Mouse (Mus musculus) heart, embryonic 11.5 days (tissue): ENCODE results near the gene Lhpp. TPM values are rescaled to one million over a fixed set of nuclear protein-coding genes. Genes with fewer than 3 reads are reported as not detected.
A peak's percentile ranks its signal among the peaks of the same experiment; 100 is the strongest.

Experiments
- ATAC-seq: fragments of 200-750 bp; cut with Nextera tagmentation; replicated peaks from 2 replicates; pipeline ENCODE4 v1.8.0; 2017; ENCODE audit warnings: moderate library complexity; ENCODE audit not compliant: insufficient number of reproducible peaks, low FRiP score, low TSS enrichment
- H3K27ac ChIP-seq: fragments of 300-500 bp; sonication (generic); 2 replicates; pipeline ENCODE4 v1.5.1; 2014; ENCODE audit warnings: mild to moderate bottlenecking, low read depth, low read length
- H3K27me3 ChIP-seq: fragments of 300-500 bp; sonication (generic); 2 replicates; pipeline ENCODE4 v1.6.1; 2014; ENCODE audit warnings: mild to moderate bottlenecking, low read length, mixed read lengths; ENCODE audit not compliant: control insufficient read depth, insufficient read depth
- H3K36me3 ChIP-seq: fragments of 300-500 bp; sonication (generic); 2 replicates; pipeline ENCODE4 v1.6.1; 2014; ENCODE audit warnings: mild to moderate bottlenecking, low read length, moderate library complexity, mixed read lengths; ENCODE audit not compliant: control insufficient read depth, insufficient read depth
- H3K4me1 ChIP-seq: fragments of 300-500 bp; sonication (generic); 2 replicates; pipeline ENCODE4 v1.6.1; 2014; ENCODE audit warnings: low read length; ENCODE audit not compliant: control insufficient read depth, insufficient read depth
- H3K4me2 ChIP-seq: fragments of 300-500 bp; sonication (generic); 2 replicates; pipeline ENCODE4 v1.6.1; 2014; ENCODE audit warnings: mild to moderate bottlenecking, moderate library complexity
- H3K4me3 ChIP-seq: fragments of 300-500 bp; sonication (generic); 2 replicates; pipeline ENCODE4 v1.5.1; 2014; ENCODE audit warnings: low read depth, low read length
- H3K9ac ChIP-seq: fragments of 300-500 bp; sonication (generic); 2 replicates; pipeline ENCODE4 v1.6.1; 2014; ENCODE audit warnings: mild to moderate bottlenecking, low read depth, low read length, moderate library complexity
- H3K9me3 ChIP-seq: fragments of 300-500 bp; sonication (generic); replicated peaks from 2 replicates; pipeline ENCODE4 v1.6.1; 2016; ENCODE audit warnings: low read length; ENCODE audit not compliant: control insufficient read depth
- WGBS: fragments of 180-500 bp; shearing (Covaris S2); extraction: QIAGEN DNeasy Blood & Tissue Kit; methylation state at CpG from one replicate; pipeline ENCODE4 v1.1.7; 2014; ENCODE audit not compliant: insufficient replicate concordance; 5-methylcytosine and 5-hydroxymethylcytosine counted together
- polyA plus RNA-seq: library from polyadenylated mRNA; unstranded; fragments of >200 nt; fragmentation: Nextera tagmentation; extraction: Ambion mirVana; gene quantifications from 2 replicates; pipeline ENCODE4 v1.2.1, GENCODE M21; 2014

The Lhpp gene
- polyA plus RNA-seq, 1 experiment from 2014 or later = 21.9 TPM

DNA sequence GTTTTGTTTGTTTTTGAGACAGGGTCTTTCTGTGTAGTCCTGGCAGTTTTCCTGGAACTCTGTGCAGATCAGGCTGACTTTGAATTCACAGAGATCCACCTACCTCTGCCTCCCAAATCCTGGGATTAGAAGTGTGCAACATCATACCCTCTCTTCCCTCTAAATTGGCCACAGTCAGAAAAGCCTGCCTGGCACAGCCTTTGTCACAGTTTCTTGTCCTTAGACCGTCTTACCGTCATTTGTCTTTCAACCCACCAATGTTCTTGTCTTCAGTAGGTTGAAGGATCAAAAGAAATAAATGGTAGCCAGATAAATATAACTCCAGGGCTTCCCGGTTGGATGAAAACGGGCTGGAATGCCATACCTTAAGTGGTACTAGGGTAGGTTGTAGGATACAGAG, 5.7 kb upstream of the Lhpp start:
- 71% methylated on average over 4 of the region's 4 CpGs for WGBS

DNA sequence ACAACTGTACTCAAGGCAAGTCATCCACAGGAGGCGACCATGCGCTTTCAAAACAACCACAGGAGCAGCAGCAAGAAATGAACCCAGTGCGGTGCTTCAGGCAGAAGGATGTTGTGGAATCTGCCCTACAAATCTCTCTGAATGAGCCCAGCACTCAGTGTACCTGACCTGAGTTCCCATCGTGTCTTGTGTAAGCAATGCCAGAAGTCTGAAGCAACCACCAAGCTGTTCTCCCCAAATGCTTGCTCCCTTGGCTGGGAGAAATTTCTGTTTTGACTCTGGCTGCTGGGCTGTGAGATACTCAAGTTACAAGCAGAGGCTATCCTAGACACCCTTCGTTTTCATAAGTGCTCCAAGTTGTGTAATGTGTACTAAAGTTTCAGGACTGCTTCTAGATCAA, 4.7 kb upstream of the Lhpp start:
- H3K4me1 ChIP-seq = no peaks in the 10 kb centered on the region
- no peak overlapping the region for H3K4me2 ChIP-seq
- no peak for ATAC-seq
- 54% methylated on average over 5 of the region's 5 CpGs for WGBS
- no peak overlapping the region for H3K4me3 ChIP-seq
- H3K36me3 ChIP-seq = no peaks in the 10 kb centered on the region
- H3K27ac ChIP-seq = no peak overlapping the region
- peaks cover 27% of the 10 kb centered on the region for H3K27me3 ChIP-seq
- no peaks in the 10 kb centered on the region for H3K9me3 ChIP-seq
- H3K9ac ChIP-seq = no peak overlapping the region

More for the DNA sequence above, 5.7 kb upstream of the Lhpp start:
- Histone ChIP-seq H3K27me3 (peaks cover 37% of the 10 kb centered on the region), H3K4me3 (no peak overlapping the region), H3K9ac (no peak overlapping the region), H3K4me1 (0 out of 2 replicates have a peak, but pooled peaks cover 2% of the 10 kb centered on the region), H3K4me2 (no peak overlapping the region), H3K27ac (no peak overlapping the region), H3K36me3 (no peaks in the 10 kb centered on the region), H3K9me3 (no peaks in the 10 kb centered on the region)
- no peak for ATAC-seq

DNA sequence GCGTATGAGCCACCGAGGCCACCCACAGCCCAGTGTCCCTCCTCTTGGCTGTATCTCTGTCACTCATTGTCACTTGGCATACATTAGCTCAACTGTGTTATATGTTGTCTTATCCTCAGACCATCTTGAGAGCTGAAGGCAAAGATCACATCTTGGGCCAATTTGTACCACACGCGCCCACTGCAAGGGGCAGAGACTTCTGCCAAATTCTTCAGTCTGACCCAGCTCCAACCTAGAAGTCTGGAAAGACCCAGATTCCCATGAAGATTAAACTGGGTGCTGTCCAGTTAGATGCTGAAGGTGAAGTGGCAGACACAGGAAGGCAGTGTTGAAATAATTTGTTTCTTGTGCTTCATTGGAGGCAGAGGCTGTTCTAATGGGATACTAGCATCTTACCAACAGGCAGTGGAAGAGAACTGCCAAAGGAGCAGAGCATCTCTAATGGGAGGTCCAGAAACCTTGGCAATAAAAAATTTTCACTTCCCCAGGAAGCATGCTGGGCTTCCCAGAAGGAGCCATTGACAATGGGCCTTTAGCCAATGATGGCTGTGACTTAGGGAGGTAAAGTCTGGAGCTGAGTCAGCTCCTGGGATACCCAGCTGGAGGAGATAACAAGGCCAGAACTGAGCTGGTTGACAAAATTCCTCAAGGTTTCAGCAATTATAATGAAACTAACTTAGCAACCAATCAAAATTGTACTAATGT, 2.0 kb upstream of the Lhpp start:
- no peak overlapping the region for H3K4me3 ChIP-seq
- H3K9me3 ChIP-seq = no peaks in the 10 kb centered on the region
- H3K36me3 ChIP-seq = no peaks in the 10 kb centered on the region
- no peak overlapping the region for H3K9ac ChIP-seq
- no peak for ATAC-seq
- peaks cover 5% of the 10 kb centered on the region for H3K27me3 ChIP-seq
- no peak overlapping the region for H3K4me2 ChIP-seq
- WGBS = 83% methylated on average over 4 of the region's 4 CpGs
- H3K27ac ChIP-seq = no peak overlapping the region
- no peaks in the 10 kb centered on the region for H3K4me1 ChIP-seq

DNA sequence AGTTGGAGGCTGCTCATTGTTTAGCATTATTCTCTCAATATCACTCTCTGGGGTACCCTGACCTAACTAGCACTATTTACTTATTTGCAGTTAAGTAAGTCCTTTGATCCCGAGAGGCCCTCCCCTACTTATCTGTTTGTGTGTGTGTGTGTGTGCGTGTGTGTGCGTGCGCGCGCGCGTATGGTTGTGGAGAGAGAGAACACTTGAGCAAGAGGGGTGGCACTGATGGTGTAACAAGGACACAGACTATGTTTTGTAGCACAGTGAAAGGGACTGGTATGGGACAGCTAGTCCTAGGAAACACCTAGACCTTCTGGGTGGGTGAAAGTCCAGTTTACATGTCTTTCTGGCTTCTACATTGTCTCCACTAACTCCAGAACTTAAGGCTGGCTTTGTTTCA, 1.1 kb downstream of the Lhpp start:
- WGBS = 94% methylated on average over 8 of the region's 8 CpGs
- Histone ChIP-seq H3K36me3 (no peaks in the 10 kb centered on the region), H3K4me2 (no peak overlapping the region), H3K27ac (no peak overlapping the region), H3K4me3 (no peak overlapping the region), H3K4me1 (peaks cover 6% of the 10 kb centered on the region; the same call in 1 of the 2 replicates), H3K9me3 (no peaks in the 10 kb centered on the region), H3K9ac (no peak overlapping the region), H3K27me3 (peaks cover under 1% of the 10 kb centered on the region; the same call in 1 of the 2 replicates)
- no peak for ATAC-seq

DNA sequence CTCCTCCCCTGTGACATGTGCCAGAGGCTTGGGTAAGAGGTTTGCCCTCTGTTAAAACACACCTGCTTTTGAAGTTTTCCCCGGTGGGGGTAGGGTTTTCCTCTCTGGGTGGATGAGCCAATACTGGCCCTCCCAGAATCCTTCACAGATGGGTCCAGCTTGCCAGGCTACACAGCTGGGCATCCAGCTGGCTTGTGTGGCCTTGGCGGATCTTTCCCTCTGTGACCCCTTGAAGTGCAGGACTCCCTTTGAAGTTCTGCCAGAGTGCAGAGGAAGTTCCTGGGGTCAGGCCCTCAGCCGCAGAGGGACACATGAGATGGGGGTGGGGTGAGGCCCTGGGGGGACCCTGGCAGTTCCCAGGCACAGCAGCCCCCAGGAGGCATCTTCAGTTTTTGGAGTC, 4.9 kb downstream of the Lhpp start:
- H3K4me2 ChIP-seq = no peak overlapping the region
- H3K36me3 ChIP-seq = no peaks in the 10 kb centered on the region
- no peak overlapping the region for H3K4me3 ChIP-seq
- no peak overlapping the region for H3K27ac ChIP-seq
- no peak for ATAC-seq
- WGBS = 18% methylated on average over 3 of the region's 3 CpGs
- no peaks in the 10 kb centered on the region for H3K27me3 ChIP-seq
- peak overlapping the region; percentile 3; the same call in 1 of the 2 replicates for H3K9ac ChIP-seq
- H3K9me3 ChIP-seq = no peaks in the 10 kb centered on the region
- peaks cover 6% of the 10 kb centered on the region; the same call in 1 of the 2 replicates for H3K4me1 ChIP-seq

DNA sequence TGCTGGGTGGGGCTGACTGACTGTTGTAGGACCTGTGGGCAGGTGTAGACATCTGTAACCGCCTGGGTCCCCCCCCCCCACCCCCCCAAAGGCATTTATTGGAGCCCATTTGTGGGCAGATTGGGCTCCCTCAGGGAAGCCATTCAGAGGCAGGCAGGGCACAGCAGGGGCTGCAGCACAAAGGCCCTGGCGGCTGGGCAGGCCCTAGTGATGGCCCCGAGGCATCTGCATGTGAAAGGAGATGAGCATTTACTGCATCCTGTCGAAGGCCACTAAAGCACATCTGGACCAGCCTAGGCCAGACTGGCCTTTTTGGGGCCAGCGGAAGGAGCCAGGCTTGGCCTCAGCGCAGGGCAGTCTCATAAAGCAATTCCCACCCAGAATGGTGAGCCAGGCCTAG, 6.0 kb downstream of the Lhpp start:
- peaks cover 6% of the 10 kb centered on the region; the same call in 1 of the 2 replicates for H3K4me1 ChIP-seq
- H3K4me3 ChIP-seq = no peak overlapping the region
- ATAC-seq = no peak
- no peaks in the 10 kb centered on the region for H3K36me3 ChIP-seq
- no peak overlapping the region for H3K4me2 ChIP-seq
- H3K9me3 ChIP-seq = no peaks in the 10 kb centered on the region
- H3K9ac ChIP-seq = no peak overlapping the region
- WGBS = 42% methylated on average over 6 of the region's 6 CpGs
- H3K27me3 ChIP-seq = no peaks in the 10 kb centered on the region
- no peak overlapping the region for H3K27ac ChIP-seq

DNA sequence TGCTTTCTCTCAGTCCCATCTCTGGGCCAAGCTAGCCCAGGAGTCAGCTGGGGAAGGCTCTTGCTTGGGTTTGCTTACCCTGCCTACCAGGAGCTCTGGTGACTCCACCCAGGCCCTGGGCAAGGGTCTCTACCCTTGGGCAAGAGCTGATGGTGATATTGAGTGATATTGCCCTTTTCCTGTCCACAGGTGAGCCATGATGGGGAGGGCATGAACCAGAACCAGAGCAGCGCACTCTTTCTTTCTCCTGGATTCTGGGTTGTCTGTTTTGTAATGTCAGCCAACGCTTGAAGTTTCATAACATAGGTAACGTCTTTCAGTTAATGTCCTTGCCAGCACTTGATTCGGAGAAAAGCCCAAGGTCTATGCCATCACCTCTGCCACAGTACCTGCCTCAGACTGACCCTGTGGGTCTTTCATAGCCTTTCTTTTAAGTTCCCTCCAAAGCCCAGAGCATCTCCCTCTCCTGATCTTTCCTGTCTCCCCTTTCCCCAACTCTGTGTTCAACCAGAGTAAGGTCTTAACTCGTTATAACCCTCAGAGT, 6.7 kb downstream of the Lhpp start:
- Histone ChIP-seq H3K9me3 (no peaks in the 10 kb centered on the region), H3K36me3 (no peaks in the 10 kb centered on the region), H3K4me1 (peaks cover 6% of the 10 kb centered on the region; the same call in 1 of the 2 replicates), H3K4me3 (no peak overlapping the region), H3K9ac (no peak overlapping the region), H3K4me2 (no peak overlapping the region), H3K27ac (no peak overlapping the region), H3K27me3 (no peaks in the 10 kb centered on the region)
- ATAC-seq = no peak
- 72% methylated on average over 5 of the region's 5 CpGs for WGBS

DNA sequence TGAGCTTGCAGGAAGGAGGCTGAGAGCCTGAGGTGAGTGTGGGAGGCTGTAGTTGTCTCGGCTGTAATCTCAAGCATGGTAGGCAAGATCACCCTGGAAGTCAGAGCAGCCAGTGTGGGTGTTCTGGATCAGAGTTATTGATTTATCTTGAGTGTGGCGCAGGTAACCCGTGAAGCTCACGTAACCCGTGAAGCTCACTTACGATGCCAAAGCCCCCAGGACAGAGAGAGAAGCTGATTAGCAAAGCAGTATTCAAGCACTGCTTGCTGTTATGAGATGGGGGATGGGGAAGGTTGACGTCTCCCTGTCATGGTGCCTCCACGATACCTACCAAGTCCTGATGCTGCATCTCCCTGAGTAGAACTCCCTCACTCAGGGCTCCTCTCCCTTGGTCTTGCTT, 9.1 kb downstream of the Lhpp start:
- H3K4me3 ChIP-seq = no peak overlapping the region
- ATAC-seq = no peak
- H3K4me1 ChIP-seq = peaks cover 6% of the 10 kb centered on the region; the same call in 1 of the 2 replicates
- H3K27ac ChIP-seq = no peak overlapping the region
- H3K36me3 ChIP-seq = no peaks in the 10 kb centered on the region
- no peaks in the 10 kb centered on the region for H3K9me3 ChIP-seq
- H3K4me2 ChIP-seq = no peak overlapping the region
- 86% methylated on average over 8 of the region's 8 CpGs for WGBS
- H3K9ac ChIP-seq = no peak overlapping the region
- H3K27me3 ChIP-seq = no peaks in the 10 kb centered on the region
